24 mouse cellular contexts compared by ENCODE assay signal in genomic region chr19:38665398-38665797, GRCm38 (mm10).
"Had no signal": no experiment of that assay in that cellular context is flagged by ENCODE, and none has a peak within 500 bp of the region (broad histone marks: within the 10 kb centered on the region; RNA-seq: fewer than 3 reads in every experiment).

No protein-coding gene starts in this region.

- H3K27ac ChIP-seq: heart, embryonic 13.5 days; heart, embryonic 15.5 days; hindbrain, embryonic 13.5 days; hindbrain, embryonic 15.5 days; hindbrain, postnatal 0 days; layer of hippocampus, adult 2 months; left cerebral cortex, adult 2 months; limb, embryonic 10.5 days; limb, embryonic 12.5 days; liver, embryonic 13.5 days; liver, embryonic 15.5 days had no signal

- ATAC-seq: hindbrain, postnatal 0 days had no signal

- H3K4me2 ChIP-seq: heart, embryonic 11.5 days; heart, embryonic 13.5 days; heart, embryonic 15.5 days; hindbrain, embryonic 13.5 days; hindbrain, embryonic 15.5 days; limb, embryonic 12.5 days; liver, embryonic 11.5 days; liver, embryonic 13.5 days; liver, embryonic 15.5 days had no signal

- H3K9ac ChIP-seq: heart, embryonic 13.5 days; heart, embryonic 15.5 days; hindbrain, embryonic 13.5 days; hindbrain, embryonic 15.5 days; limb, embryonic 12.5 days; liver, embryonic 13.5 days; liver, embryonic 15.5 days had no signal

- H3K36me3 ChIP-seq: heart, embryonic 13.5 days; heart, embryonic 15.5 days; hindbrain, embryonic 13.5 days; hindbrain, embryonic 15.5 days; limb, embryonic 10.5 days; limb, embryonic 12.5 days; liver, embryonic 13.5 days; liver, embryonic 15.5 days had no signal

- DNase-seq: gastrocnemius, postnatal 14 days; gastrocnemius, postnatal 36 days; heart, adult 18-20 months; heart, postnatal 14 days; heart, postnatal 36 days; kidney, adult 18-20 months; kidney, adult 8-10 months; kidney, postnatal 10 days; kidney, postnatal 25 days; kidney, postnatal 4 days; liver; liver, embryonic 13.5 days had no signal

- H3K27me3 ChIP-seq: heart, embryonic 13.5 days; heart, embryonic 15.5 days; hindbrain, embryonic 13.5 days; hindbrain, embryonic 15.5 days; limb, embryonic 12.5 days; liver, embryonic 13.5 days; liver, embryonic 15.5 days had no signal

- H3K4me3 ChIP-seq: heart, embryonic 13.5 days; heart, embryonic 15.5 days; hindbrain, embryonic 13.5 days; hindbrain, embryonic 15.5 days; layer of hippocampus, adult 2 months; left cerebral cortex, adult 2 months; limb, embryonic 10.5 days; limb, embryonic 12.5 days; liver, embryonic 13.5 days; liver, embryonic 15.5 days had no signal

- H3K4me1 ChIP-seq: heart, embryonic 13.5 days; heart, embryonic 15.5 days; hindbrain, embryonic 13.5 days; hindbrain, embryonic 15.5 days; limb, embryonic 10.5 days; limb, embryonic 12.5 days; liver, embryonic 13.5 days; liver, embryonic 15.5 days had no signal

- H3K9me3 ChIP-seq: heart, embryonic 13.5 days; heart, embryonic 15.5 days; hindbrain, embryonic 13.5 days; hindbrain, embryonic 15.5 days; limb, embryonic 10.5 days; limb, embryonic 12.5 days; liver, embryonic 13.5 days; liver, embryonic 15.5 days had no signal
